Mouse (Mus musculus): ENCODE data around the gene Acvr1b. TPM values are rescaled to one million over a fixed set of nuclear protein-coding genes. Genes with fewer than 3 reads are reported as not detected.

Gene Acvr1b
- polyA plus RNA-seq, 1 experiment from 2014 or later, result 22.1 TPM

GRCm38 (mm10) chr15:101233183-101233582, 59.3 kb downstream of the Acvr1b start:
- Histone ChIP-seq H3K4me2 (ENCODE audit: low read length) (no peak overlapping the region), H3K9me3 (replicated peaks; ENCODE audit: control insufficient read depth, low read length, poor library complexity, severe bottlenecking) (no peaks in the 10 kb centered on the region), H3K36me3 (ENCODE audit: control insufficient read depth, insufficient read depth, low read length) (no peaks in the 10 kb centered on the region; the same call in 1 of the 2 replicates), H3K27ac (ENCODE audit: low read length) (no peak overlapping the region), H3K27me3 (ENCODE audit: control insufficient read depth, insufficient read depth, low read depth, low read length) (no peaks in the 10 kb centered on the region), H3K4me1 (ENCODE audit: control insufficient read depth, insufficient read depth, low read length) (no peaks in the 10 kb centered on the region), H3K4me3 (ENCODE audit: low read depth, low read length) (no peak overlapping the region), H3K9ac (ENCODE audit: low read depth, low read length) (no peak overlapping the region)
- 86% methylated on average over 3 of the region's 3 CpGs for WGBS
- ATAC-seq, result no peak

GRCm38 (mm10) chr15:101233641-101234275, 59.9 kb downstream of the Acvr1b start:
- no peaks in the 10 kb centered on the region; the same call in 1 of the 2 replicates for H3K36me3 ChIP-seq (ENCODE audit: control insufficient read depth, insufficient read depth, low read length)
- ATAC-seq, result no peak
- H3K27me3 ChIP-seq (ENCODE audit: control insufficient read depth, insufficient read depth, low read depth, low read length), result no peaks in the 10 kb centered on the region
- H3K4me2 ChIP-seq (ENCODE audit: low read length), result no peak overlapping the region
- no peaks in the 10 kb centered on the region for H3K9me3 ChIP-seq (replicated peaks; ENCODE audit: control insufficient read depth, low read length, poor library complexity, severe bottlenecking)
- WGBS, result 29% methylated on average over 11 of the region's 11 CpGs
- no peak overlapping the region for H3K9ac ChIP-seq (ENCODE audit: low read depth, low read length)
- H3K4me3 ChIP-seq (ENCODE audit: low read depth, low read length), result no peak overlapping the region
- no peak overlapping the region for H3K27ac ChIP-seq (ENCODE audit: low read length)
- no peaks in the 10 kb centered on the region for H3K4me1 ChIP-seq (ENCODE audit: control insufficient read depth, insufficient read depth, low read length)

- Histone ChIP-seq H3K27ac (ENCODE audit: low read length) (no peak overlapping the region), H3K36me3 (ENCODE audit: control insufficient read depth, insufficient read depth, low read length) (no peaks in the 10 kb centered on the region; the same call in 1 of the 2 replicates), H3K9ac (ENCODE audit: low read depth, low read length) (no peak overlapping the region), H3K9me3 (replicated peaks; ENCODE audit: control insufficient read depth, low read length, poor library complexity, severe bottlenecking) (no peaks in the 10 kb centered on the region), H3K4me1 (ENCODE audit: control insufficient read depth, insufficient read depth, low read length) (0 out of 2 replicates have a peak, but pooled peaks cover 3% of the 10 kb centered on the region), H3K4me3 (ENCODE audit: low read depth, low read length) (no peak overlapping the region), H3K27me3 (ENCODE audit: control insufficient read depth, insufficient read depth, low read depth, low read length) (no peaks in the 10 kb centered on the region), H3K4me2 (ENCODE audit: low read length) (no peak overlapping the region)
- WGBS, result 69% methylated on average over 10 of the region's 10 CpGs
- no peak for ATAC-seq
These were observed 60.9 kb downstream of the Acvr1b start for GRCm38 (mm10) chr15:101234611-101235341.

- ATAC-seq, result no peak
- H3K4me3 ChIP-seq (ENCODE audit: low read depth, low read length), result no peak overlapping the region
- H3K4me2 ChIP-seq (ENCODE audit: low read length), result no peak overlapping the region
- WGBS, result 32% methylated on average over 5 of the region's 5 CpGs
- H3K36me3 ChIP-seq (ENCODE audit: control insufficient read depth, insufficient read depth, low read length), result no peaks in the 10 kb centered on the region; the same call in 1 of the 2 replicates
- no peaks in the 10 kb centered on the region for H3K9me3 ChIP-seq (replicated peaks; ENCODE audit: control insufficient read depth, low read length, poor library complexity, severe bottlenecking)
- 0 out of 2 replicates have a peak, but pooled peaks cover 3% of the 10 kb centered on the region for H3K4me1 ChIP-seq (ENCODE audit: control insufficient read depth, insufficient read depth, low read length)
- H3K9ac ChIP-seq (ENCODE audit: low read depth, low read length), result no peak overlapping the region
- H3K27me3 ChIP-seq (ENCODE audit: control insufficient read depth, insufficient read depth, low read depth, low read length), result no peaks in the 10 kb centered on the region
- H3K27ac ChIP-seq (ENCODE audit: low read length), result no peak overlapping the region
These were observed 61.5 kb downstream of the Acvr1b start for GRCm38 (mm10) chr15:101235342-101235698.

- Histone ChIP-seq H3K27me3 (ENCODE audit: control insufficient read depth, insufficient read depth, low read depth, low read length) (no peaks in the 10 kb centered on the region), H3K4me1 (ENCODE audit: control insufficient read depth, insufficient read depth, low read length) (peaks cover 3% of the 10 kb centered on the region; the same call in 1 of the 2 replicates), H3K4me3 (ENCODE audit: low read depth, low read length) (no peak overlapping the region), H3K4me2 (ENCODE audit: low read length) (no peak overlapping the region), H3K9ac (ENCODE audit: low read depth, low read length) (no peak overlapping the region), H3K27ac (ENCODE audit: low read length) (no peak overlapping the region), H3K9me3 (replicated peaks; ENCODE audit: control insufficient read depth, low read length, poor library complexity, severe bottlenecking) (no peaks in the 10 kb centered on the region), H3K36me3 (ENCODE audit: control insufficient read depth, insufficient read depth, low read length) (no peaks in the 10 kb centered on the region; the same call in 1 of the 2 replicates)
- 49% methylated on average over 12 of the region's 12 CpGs for WGBS
- ATAC-seq, result no peak
These were observed 62.0 kb downstream of the Acvr1b start for GRCm38 (mm10) chr15:101235728-101236327.

- Histone ChIP-seq H3K4me3 (ENCODE audit: low read depth, low read length) (no peak overlapping the region), H3K27me3 (ENCODE audit: control insufficient read depth, insufficient read depth, low read depth, low read length) (no peaks in the 10 kb centered on the region), H3K4me2 (ENCODE audit: low read length) (no peak overlapping the region), H3K9ac (ENCODE audit: low read depth, low read length) (no peak overlapping the region), H3K27ac (ENCODE audit: low read length) (no peak overlapping the region), H3K4me1 (ENCODE audit: control insufficient read depth, insufficient read depth, low read length) (peaks cover 5% of the 10 kb centered on the region; the same call in 1 of the 2 replicates), H3K36me3 (ENCODE audit: control insufficient read depth, insufficient read depth, low read length) (no peaks in the 10 kb centered on the region), H3K9me3 (replicated peaks; ENCODE audit: control insufficient read depth, low read length, poor library complexity, severe bottlenecking) (no peaks in the 10 kb centered on the region)
- no peak for ATAC-seq
- WGBS, result 8% methylated on average over 3 of the region's 3 CpGs
These were observed 63.0 kb downstream of the Acvr1b start for GRCm38 (mm10) chr15:101236878-101237277.

GRCm38 (mm10) chr15:101238885-101239511, 65.1 kb downstream of the Acvr1b start:
- 5% methylated on average over 28 of the region's 28 CpGs for WGBS
- Histone ChIP-seq H3K27me3 (ENCODE audit: control insufficient read depth, insufficient read depth, low read depth, low read length) (no peaks in the 10 kb centered on the region), H3K4me3 (ENCODE audit: low read depth, low read length) (peak overlapping the region; percentile 25), H3K4me1 (ENCODE audit: control insufficient read depth, insufficient read depth, low read length) (peaks cover 5% of the 10 kb centered on the region; the same call in 1 of the 2 replicates), H3K9me3 (replicated peaks; ENCODE audit: control insufficient read depth, low read length, poor library complexity, severe bottlenecking) (no peaks in the 10 kb centered on the region), H3K27ac (ENCODE audit: low read length) (no peak overlapping the region), H3K36me3 (ENCODE audit: control insufficient read depth, insufficient read depth, low read length) (no peaks in the 10 kb centered on the region), H3K4me2 (ENCODE audit: low read length) (peak overlapping the region; percentile 53), H3K9ac (ENCODE audit: low read depth, low read length) (peak overlapping the region; percentile 56)
- ATAC-seq, result peak; percentile 56

GRCm38 (mm10) chr15:101239821-101240220, 66.0 kb downstream of the Acvr1b start:
- no peaks in the 10 kb centered on the region for H3K27me3 ChIP-seq (ENCODE audit: control insufficient read depth, insufficient read depth, low read depth, low read length)
- H3K36me3 ChIP-seq (ENCODE audit: control insufficient read depth, insufficient read depth, low read length), result no peaks in the 10 kb centered on the region
- H3K9me3 ChIP-seq (replicated peaks; ENCODE audit: control insufficient read depth, low read length, poor library complexity, severe bottlenecking), result no peaks in the 10 kb centered on the region
- no peak overlapping the region for H3K27ac ChIP-seq (ENCODE audit: low read length)
- ATAC-seq, result no peak
- no peak overlapping the region for H3K4me2 ChIP-seq (ENCODE audit: low read length)
- WGBS, result 65% methylated on average over 8 of the region's 8 CpGs
- H3K4me1 ChIP-seq (ENCODE audit: control insufficient read depth, insufficient read depth, low read length), result peaks cover 5% of the 10 kb centered on the region; the same call in 1 of the 2 replicates
- no peak overlapping the region for H3K4me3 ChIP-seq (ENCODE audit: low read depth, low read length)
- no peak overlapping the region for H3K9ac ChIP-seq (ENCODE audit: low read depth, low read length)

Measured in midbrain, embryonic 16.5 days (tissue).